Mouse (Mus musculus): ENCODE data around the gene Frmpd3.

The Frmpd3 gene

DNA sequence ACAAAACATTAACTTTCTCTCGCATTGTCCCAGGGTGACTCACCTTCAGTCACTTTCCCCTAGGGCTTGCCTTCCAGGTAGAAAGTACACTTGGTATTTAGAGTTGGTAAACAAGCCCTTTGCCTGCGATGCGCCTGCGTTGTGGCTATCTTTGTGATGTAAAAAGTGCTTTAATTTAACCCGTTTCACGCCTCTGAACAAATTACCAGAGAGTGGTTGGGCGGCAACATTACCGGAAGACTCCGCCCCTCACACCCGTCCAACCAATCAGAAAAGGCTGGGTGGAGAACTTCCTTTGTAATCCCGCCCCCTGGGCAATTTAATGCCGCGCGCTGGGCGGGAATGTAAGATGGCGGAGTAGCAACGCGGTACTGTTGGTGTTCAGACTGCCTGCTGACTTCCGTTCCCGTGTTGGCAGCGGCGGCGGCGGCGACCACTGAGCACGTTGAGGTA is 114.2 kb downstream of the Frmpd3 start, which contains the start of gene Prps1:
TSS of gene Prps1 (plus strand) at position 335 of the 453 bp plus-strand sequence.
- in situ Hi-C loops (cut with MboI): loop anchor here (25.0 kb wide), 1 partner anchor 469 kb away; the partner anchor contains the start of gene Rbm41

DNA sequence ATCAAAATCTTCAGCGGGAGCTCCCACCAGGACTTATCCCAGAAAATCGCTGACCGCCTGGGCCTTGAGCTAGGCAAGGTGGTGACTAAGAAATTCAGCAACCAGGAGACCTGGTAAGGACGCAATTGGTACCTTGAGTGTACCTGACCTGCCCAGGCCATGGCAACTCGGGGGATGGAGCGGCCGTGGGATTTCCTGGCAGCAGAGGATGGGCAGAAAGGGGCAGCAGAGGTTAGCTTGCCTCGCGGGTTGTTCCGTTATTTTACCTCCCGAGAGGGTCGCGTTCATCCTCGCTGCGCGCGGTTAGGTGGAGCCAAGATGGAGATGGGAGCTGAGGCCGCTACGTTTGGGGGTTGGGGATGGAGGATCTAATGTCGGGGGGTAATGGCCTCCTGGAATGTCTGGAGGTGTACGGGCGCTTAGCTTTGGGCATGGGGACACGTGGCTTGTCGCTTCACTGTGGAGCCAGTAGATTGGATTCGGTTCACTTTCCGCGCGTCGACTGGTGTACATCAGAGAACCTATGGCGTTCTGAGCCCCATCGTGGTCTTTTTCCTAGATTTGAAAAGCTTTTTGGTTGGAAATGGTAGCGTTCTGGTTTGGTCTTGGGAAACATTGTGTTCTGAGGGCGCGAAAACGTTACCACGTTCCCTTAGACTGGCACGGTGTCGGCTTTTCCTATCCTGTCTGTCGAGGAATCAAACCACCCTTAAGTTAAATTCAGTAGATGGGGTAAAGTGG is 114.9 kb downstream of the Frmpd3 start:
- in situ Hi-C loops (cut with MboI): loop anchor here (25.0 kb wide), 1 partner anchor 470 kb away; the partner anchor contains the start of gene Rbm41

DNA sequence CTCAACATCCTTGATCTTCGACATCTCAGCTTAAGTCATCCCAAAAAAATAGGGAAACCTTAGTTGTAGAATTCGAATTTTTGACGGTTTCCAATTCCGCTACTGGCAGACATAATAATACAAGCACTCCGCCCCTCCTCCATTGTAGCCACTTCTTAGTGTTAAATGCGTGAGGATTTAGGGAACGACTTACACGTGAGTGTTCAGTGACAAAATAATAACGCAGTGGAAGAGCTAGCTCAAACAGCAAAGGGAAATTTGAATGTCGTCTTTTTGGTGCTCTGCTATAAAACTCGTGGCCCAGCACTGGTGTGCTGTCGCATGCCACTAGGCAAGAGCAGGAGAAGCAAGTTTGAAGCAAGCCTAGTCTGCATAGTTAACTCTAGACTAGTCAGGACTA is 115.4 kb downstream of the Frmpd3 start:
- in situ Hi-C loops (cut with MboI): loop anchor here (25.0 kb wide), 1 partner anchor 470 kb away; the partner anchor contains the start of gene Rbm41

DNA sequence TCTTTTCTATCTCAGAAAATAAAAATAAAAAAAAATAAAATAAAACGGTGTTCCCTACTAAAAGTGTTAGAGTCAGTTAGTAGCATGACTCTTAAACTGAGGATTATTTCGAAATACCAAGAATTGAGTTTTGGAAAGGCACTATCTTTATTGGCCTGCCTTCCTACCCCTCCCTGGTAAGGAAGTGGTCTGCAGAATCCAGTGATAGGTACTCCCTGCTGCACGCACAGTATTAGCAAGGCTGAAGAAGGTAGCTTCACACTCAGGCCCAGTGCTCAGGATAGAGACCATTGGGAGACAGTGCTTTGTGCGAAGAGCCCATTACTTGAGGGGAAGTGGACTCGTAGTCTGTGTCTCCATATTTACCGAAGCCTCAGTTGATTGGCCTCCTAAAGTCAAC is 136.2 kb downstream of the Frmpd3 start:
- in situ Hi-C loops (cut with MboI): loop anchor here (25.0 kb wide), 1 partner anchor 234 kb away; no protein-coding TSS in a partner anchor

DNA sequence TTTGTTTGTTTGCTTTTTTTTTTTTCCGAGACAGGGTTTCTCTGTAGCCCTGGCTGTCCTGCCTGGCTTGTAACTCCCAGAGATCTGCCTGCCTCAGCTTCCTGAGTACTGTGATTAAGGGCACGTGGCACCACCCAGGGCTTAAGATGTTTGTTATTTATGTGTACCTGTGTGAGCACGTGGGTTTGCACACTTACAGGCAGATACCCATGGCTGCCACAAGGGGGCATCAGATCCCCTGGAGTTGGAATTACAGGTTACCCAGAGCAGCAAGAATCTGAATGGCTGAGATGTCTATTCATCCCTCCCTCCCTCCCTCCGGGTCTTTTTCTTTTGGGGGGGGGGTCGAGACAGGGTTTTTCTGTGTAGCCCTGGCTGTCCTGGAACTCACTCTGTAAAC is 137.1 kb downstream of the Frmpd3 start:
- in situ Hi-C loops (cut with MboI): loop anchor here (25.0 kb wide), 1 partner anchor 233 kb away; no protein-coding TSS in a partner anchor
